Comparison of ENCODE assay signal across 8 mouse cellular contexts in the genomic region with DNA sequence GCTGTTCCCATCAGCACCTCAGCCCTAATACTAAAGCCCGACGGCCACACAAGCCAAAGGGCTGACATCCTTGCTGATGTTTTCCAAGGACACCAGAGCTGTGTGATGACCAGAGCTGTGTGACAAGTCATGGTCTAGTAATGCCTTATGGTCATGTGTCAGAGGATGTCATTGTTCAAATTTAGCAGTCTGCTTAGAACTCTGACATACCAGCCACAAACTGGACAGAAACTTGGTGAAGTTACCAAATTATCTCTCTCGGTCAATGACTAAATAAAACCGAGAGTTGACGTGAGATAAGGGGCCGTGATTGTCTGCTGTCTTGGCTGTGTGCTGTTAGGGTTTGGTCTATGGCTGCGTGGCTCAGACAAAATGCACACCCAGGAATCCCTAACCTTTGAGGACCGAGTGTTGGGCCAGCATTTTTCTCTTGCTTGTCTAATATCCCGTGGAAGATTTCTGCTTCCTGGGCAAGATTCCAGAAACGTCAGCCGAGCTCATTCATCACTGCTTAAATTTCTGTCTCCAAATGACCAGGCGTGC.
DNase-seq lines count a peak whose midpoint lies in the region; ATAC-seq lines count a peak whose summit lies in the region.

No protein-coding gene starts in this region.

- no peaks in the 10 kb centered on the region for H3K27me3 ChIP-seq in midbrain, embryonic 14.5 days (ENCODE audit: control insufficient read depth, insufficient read depth, low read length)
- no peaks in the 10 kb centered on the region for H3K27me3 ChIP-seq in midbrain, embryonic 11.5 days (ENCODE audit: control insufficient read depth, insufficient read depth, low read length)

- intact Hi-C loops in gastrocnemius, postnatal 14 days (cut with DNase I; ENCODE audit: low total_unique reads): no loop called here
- intact Hi-C loops in left cerebral cortex, postnatal 36 days (cut with DNase I): no loop called here

- no peak for DNase-seq in midbrain, embryonic 14.5 days
- no peak for DNase-seq in midbrain, embryonic 11.5 days (ENCODE audit: low spot score, missing footprints)
- peak; percentile 50 for DNase-seq in gastrocnemius, postnatal 14 days
- DNase-seq in kidney, adult 18-20 months: peak; percentile 69
- peak; percentile 33 for DNase-seq in ovary, postnatal 14 days (ENCODE audit: low spot score)
- DNase-seq in B cell, adult 2 months: no peak
- DNase-seq in left cerebral cortex, postnatal 36 days (ENCODE audit: low spot score in 2 of 2): no peak
- no peak for DNase-seq in urinary bladder, adult 2 months (ENCODE audit: low spot score)

- H3K4me2 ChIP-seq in midbrain, embryonic 14.5 days (ENCODE audit: low read length): no peak overlapping the region
- H3K4me2 ChIP-seq in midbrain, embryonic 11.5 days: no peak overlapping the region

- H3K9me3 ChIP-seq in midbrain, embryonic 14.5 days (ENCODE audit: control insufficient read depth, low read length): peaks cover 8% of the 10 kb centered on the region
- peaks cover 7% of the 10 kb centered on the region; the same call in 1 of the 2 replicates for H3K9me3 ChIP-seq in midbrain, embryonic 11.5 days (ENCODE audit: control insufficient read depth, low read length)

- H3K9ac ChIP-seq in midbrain, embryonic 14.5 days (replicated peaks; ENCODE audit: low read length): no peak overlapping the region
- H3K9ac ChIP-seq in midbrain, embryonic 11.5 days (ENCODE audit: low read length): no peak overlapping the region

- peak overlapping the region; percentile 32; the same call in 1 of the 2 replicates for H3K27ac ChIP-seq in midbrain, embryonic 14.5 days (replicated peaks; ENCODE audit: low read depth, low read length)
- H3K27ac ChIP-seq in midbrain, embryonic 11.5 days (ENCODE audit: low read depth, low read length): no peak overlapping the region

- no peak overlapping the region for H3K4me3 ChIP-seq in midbrain, embryonic 14.5 days (replicated peaks; ENCODE audit: low read depth, low read length)
- no peak overlapping the region for H3K4me3 ChIP-seq in midbrain, embryonic 11.5 days (ENCODE audit: low read depth, low read length)

- H3K4me1 ChIP-seq in midbrain, embryonic 14.5 days (ENCODE audit: control insufficient read depth, insufficient read depth, low read length): peaks cover 17% of the 10 kb centered on the region
- peaks cover 10% of the 10 kb centered on the region for H3K4me1 ChIP-seq in midbrain, embryonic 11.5 days (ENCODE audit: control insufficient read depth, insufficient read depth, low read length)

- WGBS in midbrain, embryonic 14.5 days: 86% methylated on average over 12 of the region's 12 CpGs
- WGBS in midbrain, embryonic 11.5 days: 92% methylated on average over 12 of the region's 12 CpGs

- H3K36me3 ChIP-seq in midbrain, embryonic 14.5 days (ENCODE audit: control insufficient read depth, insufficient read depth, low read length): no peaks in the 10 kb centered on the region
- H3K36me3 ChIP-seq in midbrain, embryonic 11.5 days (ENCODE audit: control insufficient read depth, insufficient read depth, low read length): no peaks in the 10 kb centered on the region

- ATAC-seq in midbrain, embryonic 14.5 days (ENCODE audit: low FRiP score, low TSS enrichment): no peak
- no peak for ATAC-seq in midbrain, embryonic 11.5 days (ENCODE audit: low FRiP score)

Comparison
In these comparisons a context has a peak if more than half of its experiments do, and no peak if none do; other contexts are left out.
1. DNase-seq: peak in gastrocnemius, postnatal 14 days (single experiment), kidney, adult 18-20 months (single experiment) and ovary, postnatal 14 days (single experiment); none in midbrain, embryonic 14.5 days (single experiment), midbrain, embryonic 11.5 days (single experiment), B cell, adult 2 months (0 of 2), left cerebral cortex, postnatal 36 days (0 of 2) and urinary bladder, adult 2 months (single experiment).